Mouse (Mus musculus) kidney, embryonic 16.5 days (tissue): ENCODE measurements around the gene Wdr91. TPM values are rescaled to one million over a fixed set of nuclear protein-coding genes. Genes with fewer than 3 reads are reported as not detected.

Source experiments
- polyA plus RNA-seq: library from polyadenylated mRNA; unstranded; fragments of >200 nt; fragmentation: Nextera tagmentation; extraction: Ambion mirVana; gene quantifications from 2 replicates; pipeline ENCODE4 v1.2.1, GENCODE M21; 2015

Gene Wdr91
- polyA plus RNA-seq, 1 experiment from 2014 or later = 11.3 TPM

Other genes starting within 250 kb of the Wdr91 start
- gene Agbl3, start 130.4 kb downstream of the Wdr91 start, polyA plus RNA-seq = 4.7 TPM in 2 replicates
- 2.8 and 3.1 TPM in 2 replicates for gene Tmem140, start 47.7 kb downstream of the Wdr91 start, polyA plus RNA-seq
- gene Cyren, start 32.8 kb downstream of the Wdr91 start, polyA plus RNA-seq = 15.2 and 15.4 TPM in 2 replicates
- gene Stra8, start 9.3 kb upstream of the Wdr91 start, polyA plus RNA-seq = not detected in 2 replicates
- 0.27 and 0.35 TPM in 2 replicates for gene Slc23a4, start 77.5 kb upstream of the Wdr91 start, polyA plus RNA-seq
- gene Cnot4, start 222.8 kb upstream of the Wdr91 start, polyA plus RNA-seq = 23.1 and 26.3 TPM in 2 replicates